Mouse (Mus musculus) spleen, adult 2 months (tissue): Measurements from ENCODE around the gene Sez6l2. TPM values are rescaled to one million over a fixed set of nuclear protein-coding genes. Genes with fewer than 3 reads are reported as not detected.

ENCODE experiments used
- DNase-seq, 2 experiments: peaks; one replicate each; pipeline versions ENCODE4 v3.0.0 to v3.0.0-alpha.2; 2012 to 2021; ENCODE audit warnings: low spot score in 2 of 2, low read depth in 1 of 2
- H3K27ac ChIP-seq: fragments of 200-500 bp; 2 replicates; pipeline ENCODE4 v1.5.1; 2012; ENCODE audit warnings: low read length, inconsistent platforms; ENCODE audit not compliant: insufficient read depth
- H3K27me3 ChIP-seq: fragments of 200-500 bp; 2 replicates; pipeline ENCODE4 v1.6.1; 2012; ENCODE audit warnings: mild to moderate bottlenecking, moderate library complexity, low read length, inconsistent platforms; ENCODE audit not compliant: control insufficient read depth, insufficient read depth
- H3K36me3 ChIP-seq: fragments of 200-500 bp; 2 replicates; pipeline ENCODE4 v1.6.1; 2012; ENCODE audit warnings: mild to moderate bottlenecking, low read length, inconsistent platforms; ENCODE audit not compliant: control insufficient read depth, insufficient read depth
- H3K4me1 ChIP-seq: fragments of 200-500 bp; 2 replicates; pipeline ENCODE4 v1.6.1; 2011; ENCODE audit warnings: inconsistent platforms; ENCODE audit not compliant: control insufficient read depth, insufficient read depth, insufficient read length
- H3K4me3 ChIP-seq: fragments of 200-500 bp; 2 replicates; pipeline ENCODE4 v1.5.1; 2011; ENCODE audit warnings: mild to moderate bottlenecking, inconsistent platforms; ENCODE audit not compliant: insufficient read depth, insufficient read length; ENCODE audit errors: extremely low read depth
- CTCF ChIP-seq: fragments of 200-500 bp; IDR thresholded peaks from 2 replicates; pipeline ENCODE4 v1.5.1; 2011; ENCODE audit warnings: mild to moderate bottlenecking, inconsistent platforms; ENCODE audit not compliant: insufficient read depth, insufficient read length, insufficient replicate concordance; ENCODE audit errors: extremely low read depth
- POLR2A ChIP-seq: fragments of 200-500 bp; IDR thresholded peaks from 2 replicates; pipeline ENCODE4 v1.6.1; 2011; ENCODE audit warnings: low read depth, low read length, inconsistent platforms
- WGBS: fragments of 180-500 bp; shearing (Covaris S2); methylation state at CpG from one replicate; pipeline ENCODE4 v1.1.7; 2018; 5-methylcytosine and 5-hydroxymethylcytosine counted together
- polyA plus RNA-seq: library from polyadenylated mRNA; depleted of rRNA; stranded (reverse); fragments of >200 nt; gene quantifications from 2 replicates; pipeline ENCODE4 v1.2.3, GENCODE M21; 2012

The Sez6l2 gene
- polyA plus RNA-seq, 1 experiment: 2.9 TPM

DNA sequence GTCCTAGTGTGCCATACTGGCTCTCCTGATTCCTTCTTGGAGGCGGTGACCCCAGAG is 25.4 kb downstream of the Sez6l2 start, which contains the start of gene Cdipt:
Gene Cdipt, plus strand, starts transcription at position 22 of the 57 bp plus-strand sequence.
- H3K27ac ChIP-seq: peak within 1 kb of the TSS; percentile 95
- peaks cover 18% of the 10 kb centered on the region for H3K36me3 ChIP-seq
- WGBS: 0% methylated on average over 1 of the region's 1 CpGs
- H3K4me3 ChIP-seq: peak within 1 kb of the TSS; percentile 84
- DNase-seq: no peak
- H3K27me3 ChIP-seq: no peaks in the 10 kb centered on the region
- no peak for TF ChIP-seq POLR2A
- no peak for TF ChIP-seq CTCF
- no peaks in the 10 kb centered on the region; the same call in 1 of the 2 replicates for H3K4me1 ChIP-seq

DNA sequence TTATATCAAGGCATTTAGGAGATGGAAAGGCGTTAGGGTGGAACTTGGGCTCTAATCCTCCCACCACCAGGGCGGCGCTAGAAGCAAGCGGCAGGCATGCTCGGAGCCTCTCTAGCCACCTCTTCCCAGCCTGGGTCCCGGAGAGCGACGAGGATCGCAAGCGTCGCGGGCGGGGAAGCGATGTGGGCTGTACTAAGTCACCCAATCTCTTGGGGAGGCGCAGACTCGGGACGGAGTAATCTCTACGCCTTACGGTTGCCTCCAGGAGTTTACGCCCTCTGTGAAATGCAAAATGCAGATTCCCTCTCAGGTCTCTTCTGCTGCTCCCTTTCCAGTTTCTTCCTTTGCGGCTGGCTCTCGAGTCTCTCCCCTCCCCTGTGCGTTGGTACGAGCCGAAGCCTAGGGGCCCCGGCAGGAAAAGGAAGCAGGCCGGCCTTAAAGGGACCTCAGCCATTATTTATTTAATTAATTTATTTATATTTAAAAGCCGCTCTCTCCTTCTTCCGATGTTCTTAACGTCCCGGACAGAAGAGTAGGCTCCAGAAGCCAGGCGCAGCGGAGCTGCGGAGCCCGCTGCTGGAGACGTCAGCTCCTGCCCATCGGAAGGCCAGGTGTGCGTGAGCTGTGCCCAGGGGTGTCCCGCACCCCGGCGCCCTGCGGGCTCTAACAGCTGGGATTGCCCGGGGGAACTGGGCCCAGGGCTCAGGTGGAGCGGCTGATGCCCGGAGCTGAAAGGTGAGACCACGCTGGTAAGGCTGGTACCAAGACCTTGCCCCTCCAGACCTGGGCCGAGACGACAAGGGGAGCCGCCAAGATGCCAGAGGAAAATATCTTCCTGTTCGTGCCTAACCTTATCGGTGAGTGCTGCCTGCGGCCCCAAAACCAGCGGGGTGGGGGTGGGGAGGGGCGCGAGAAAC is 25.8 kb downstream of the Sez6l2 start, which contains the start of gene Cdiptos:
Gene Cdiptos, minus strand, starts transcription at position 149 of the 917 bp plus-strand sequence.
- H3K36me3 ChIP-seq: peaks cover 18% of the 10 kb centered on the region
- TF ChIP-seq CTCF: peak; percentile 94
- no peak for TF ChIP-seq POLR2A
- H3K27me3 ChIP-seq: no peaks in the 10 kb centered on the region
- WGBS: under 1% methylated on average over 55 of the region's 55 CpGs
- peak within 1 kb of the TSS; percentile 95 for H3K27ac ChIP-seq
- H3K4me3 ChIP-seq: peak within 1 kb of the TSS; percentile 84
- no peaks in the 10 kb centered on the region; the same call in 1 of the 2 replicates for H3K4me1 ChIP-seq
- peak; percentile 92 to 93 for DNase-seq

- H3K4me1 ChIP-seq: no peaks in the 10 kb centered on the region; the same call in 1 of the 2 replicates
- WGBS: 26% methylated on average over 14 of the region's 14 CpGs
- no peaks in the 10 kb centered on the region for H3K27me3 ChIP-seq
- peak overlapping the region; percentile 84 for H3K4me3 ChIP-seq
- peaks cover 20% of the 10 kb centered on the region for H3K36me3 ChIP-seq
- TF ChIP-seq CTCF: no peak
- no peak for TF ChIP-seq POLR2A
- H3K27ac ChIP-seq: peak overlapping the region; percentile 95
- DNase-seq: no peak
Measured at GRCm38 (mm10) chr7:126976878-126977459, 26.6 kb downstream of the Sez6l2 start.

DNA sequence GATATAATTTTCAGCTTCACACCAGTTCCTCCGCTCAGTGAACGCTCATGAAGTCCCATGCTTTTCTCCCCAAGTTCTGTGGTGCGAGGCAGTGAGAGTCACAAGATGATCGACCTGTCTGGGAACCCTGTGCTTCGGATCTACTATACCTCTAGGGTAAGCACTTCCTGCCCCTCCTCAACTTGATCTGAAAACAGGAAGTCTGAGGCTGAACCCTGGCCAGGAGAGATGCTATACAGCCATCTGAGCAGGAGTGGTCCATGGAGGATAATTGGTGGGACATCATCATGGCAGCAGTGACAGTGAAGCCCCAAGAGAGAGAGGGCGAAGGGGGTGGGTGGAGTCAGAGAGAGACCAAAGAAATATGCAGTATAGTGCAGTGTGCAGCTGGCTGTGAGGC is 28.5 kb downstream of the Sez6l2 start:
- Histone ChIP-seq H3K36me3 (peaks cover 20% of the 10 kb centered on the region), H3K27ac (peak overlapping the region; percentile 52), H3K4me1 (no peaks in the 10 kb centered on the region; the same call in 1 of the 2 replicates), H3K4me3 (peak overlapping the region; percentile 29; the same call in 1 of the 2 replicates), H3K27me3 (no peaks in the 10 kb centered on the region)
- 63% methylated on average over 6 of the region's 6 CpGs for WGBS
- TF ChIP-seq CTCF: no peak
- no peak; the same call in 1 of the 2 replicates for TF ChIP-seq POLR2A
- DNase-seq: no peak

DNA sequence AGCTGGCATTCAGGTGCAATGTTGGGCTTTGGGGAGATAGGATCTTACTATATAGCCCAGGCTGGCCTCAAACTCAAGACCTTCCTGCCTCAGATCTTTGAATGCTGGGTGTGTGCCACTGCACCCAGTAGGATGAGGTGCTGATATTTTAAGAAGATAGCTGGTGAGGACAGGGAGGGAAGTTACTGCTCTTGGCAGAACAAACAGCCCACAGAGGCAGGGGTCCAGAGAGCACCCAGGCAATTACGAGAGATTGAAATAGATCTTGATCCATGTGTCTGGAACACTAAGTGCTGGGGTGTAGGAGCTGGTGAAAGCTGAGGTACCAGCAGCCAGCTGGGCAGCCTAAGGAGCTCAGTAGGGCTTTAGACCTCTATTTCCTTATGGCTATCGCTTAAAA is 31.2 kb downstream of the Sez6l2 start:
- Histone ChIP-seq H3K4me3 (no peak overlapping the region), H3K27me3 (no peaks in the 10 kb centered on the region), H3K4me1 (no peaks in the 10 kb centered on the region; the same call in 1 of the 2 replicates), H3K27ac (no peak overlapping the region), H3K36me3 (peaks cover 20% of the 10 kb centered on the region)
- WGBS: 98% methylated on average over 2 of the region's 2 CpGs
- TF ChIP-seq POLR2A (no peak), CTCF (no peak)
- DNase-seq: no peak

- DNase-seq: no peak
- WGBS: 81% methylated on average over 4 of the region's 4 CpGs
- H3K4me1 ChIP-seq: no peaks in the 10 kb centered on the region; the same call in 1 of the 2 replicates
- H3K27ac ChIP-seq: no peak overlapping the region
- TF ChIP-seq POLR2A (no peak), CTCF (no peak)
- no peaks in the 10 kb centered on the region for H3K27me3 ChIP-seq
- H3K4me3 ChIP-seq: no peak overlapping the region
- peaks cover 23% of the 10 kb centered on the region for H3K36me3 ChIP-seq
Measured at GRCm38 (mm10) chr7:126982054-126982453, 31.7 kb downstream of the Sez6l2 start.

DNA sequence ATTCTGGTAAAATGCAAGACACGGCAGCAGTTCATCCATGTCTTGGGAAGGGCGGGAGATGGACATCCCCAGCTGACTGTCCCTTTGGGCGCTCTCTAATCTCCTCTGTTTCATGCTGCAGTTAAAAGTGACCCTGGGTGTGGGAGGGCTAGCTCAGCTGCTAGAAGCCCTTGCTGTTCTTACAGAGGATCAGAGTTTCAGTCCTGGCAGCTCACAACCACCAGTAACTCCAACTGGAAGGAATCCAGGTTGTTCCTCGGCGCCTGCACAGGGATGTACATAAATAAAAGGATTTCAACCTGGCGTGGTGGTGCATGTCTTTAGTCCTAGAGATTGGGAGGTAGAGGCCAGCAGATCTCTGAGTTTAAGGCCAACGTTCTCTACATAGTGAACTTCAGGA is 32.8 kb downstream of the Sez6l2 start:
- H3K4me3 ChIP-seq: no peak overlapping the region
- WGBS: 91% methylated on average over 7 of the region's 7 CpGs
- H3K27me3 ChIP-seq: no peaks in the 10 kb centered on the region
- no peak overlapping the region for H3K27ac ChIP-seq
- no peak for TF ChIP-seq CTCF
- no peak for TF ChIP-seq POLR2A
- DNase-seq: no peak
- H3K4me1 ChIP-seq: no peaks in the 10 kb centered on the region; the same call in 1 of the 2 replicates
- peaks cover 27% of the 10 kb centered on the region for H3K36me3 ChIP-seq
